Mouse (Mus musculus) lung, embryonic 15.5 days (tissue): ENCODE data around the gene AL732309.1. TPM values are rescaled to one million over a fixed set of nuclear protein-coding genes. Genes with fewer than 3 reads are reported as not detected.
A peak's percentile ranks its signal among the peaks of the same experiment; 100 is the strongest.

Experiments used
- ATAC-seq: fragments of 200-750 bp; cut with Nextera tagmentation; 2 replicates; pipeline ENCODE4 v1.8.0; 2017; ENCODE audit warnings: moderate number of reproducible peaks, borderline replicate concordance; ENCODE audit not compliant: low FRiP score, low TSS enrichment; ENCODE audit errors: extremely low read depth
- H3K27ac ChIP-seq: fragments of 300-500 bp; sonication (generic); 2 replicates; pipeline ENCODE4 v1.5.1; 2015; ENCODE audit warnings: moderate library complexity, mild to moderate bottlenecking, inconsistent platforms
- H3K27me3 ChIP-seq: fragments of 300-500 bp; sonication (generic); 2 replicates; pipeline ENCODE4 v1.6.1; 2015; ENCODE audit warnings: inconsistent platforms
- H3K36me3 ChIP-seq: fragments of 300-500 bp; sonication (generic); 2 replicates; pipeline ENCODE4 v1.6.1; 2015; ENCODE audit warnings: inconsistent platforms
- H3K4me1 ChIP-seq: fragments of 300-500 bp; sonication (generic); 2 replicates; pipeline ENCODE4 v1.6.1; 2015; ENCODE audit warnings: inconsistent platforms
- H3K4me2 ChIP-seq: fragments of 300-500 bp; sonication (generic); 2 replicates; pipeline ENCODE4 v1.6.1; 2015; ENCODE audit warnings: inconsistent platforms, mild to moderate bottlenecking, moderate library complexity
- H3K4me3 ChIP-seq: fragments of 300-500 bp; sonication (generic); 2 replicates; pipeline ENCODE4 v1.5.1; 2015; ENCODE audit warnings: mild to moderate bottlenecking, inconsistent platforms
- H3K9ac ChIP-seq: fragments of 300-500 bp; sonication (generic); 2 replicates; pipeline ENCODE4 v1.6.1; 2015; ENCODE audit warnings: inconsistent platforms
- H3K9me3 ChIP-seq: fragments of 300-500 bp; sonication (generic); 2 replicates; pipeline ENCODE4 v1.6.1; 2016; ENCODE audit warnings: inconsistent platforms
- WGBS: fragments of 180-500 bp; shearing (Covaris S2); methylation state at CpG from one replicate; pipeline ENCODE4 v1.1.7; 2015; 5-methylcytosine and 5-hydroxymethylcytosine counted together
- polyA plus RNA-seq: library from polyadenylated mRNA; unstranded; fragments of >200 nt; fragmentation: Nextera tagmentation; extraction: Ambion mirVana; gene quantifications from 2 replicates; pipeline ENCODE4 v1.2.1, GENCODE M21; 2015

Gene AL732309.1
- polyA plus RNA-seq, 1 experiment from 2014 or later: 5.0 TPM

DNA sequence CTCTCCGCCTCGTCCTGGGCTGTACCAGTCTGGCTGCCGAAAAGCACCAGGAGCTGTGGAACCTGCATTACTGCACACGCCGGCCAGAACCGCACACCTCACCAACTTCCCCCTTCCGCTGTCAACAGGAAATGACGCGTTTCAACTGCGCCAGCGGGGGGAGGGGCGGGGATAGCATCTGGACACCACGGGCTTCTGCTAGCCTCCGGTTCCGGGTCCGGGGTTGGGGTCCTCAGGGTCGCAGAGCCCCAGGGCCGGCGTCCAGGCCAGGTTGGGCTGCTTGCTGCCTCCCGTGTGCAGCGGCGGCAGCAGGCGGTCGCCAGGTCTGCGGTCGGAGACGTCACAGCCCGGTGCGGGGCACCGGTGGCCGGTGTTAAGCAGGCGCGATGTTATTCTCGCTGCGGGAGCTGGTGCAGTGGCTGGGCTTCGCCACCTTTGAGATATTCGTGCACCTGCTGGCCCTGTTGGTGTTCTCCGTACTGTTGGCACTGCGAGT lies 8.7 kb upstream of the AL732309.1 start, which contains the start of gene Tmem203:
Gene Tmem203, plus strand, starts transcription at position 156 of the 496 bp plus-strand sequence.
- peaks cover 12% of the 10 kb centered on the region; the same call in 1 of the 2 replicates for H3K36me3 ChIP-seq
- peak within 1 kb of the TSS; percentile 71 for H3K4me3 ChIP-seq
- peaks cover 21% of the 10 kb centered on the region for H3K4me1 ChIP-seq
- 0% methylated on average over 39 of the region's 39 CpGs for WGBS
- H3K9me3 ChIP-seq: no peaks in the 10 kb centered on the region
- peak within 1 kb of the TSS; percentile 54 for H3K27ac ChIP-seq
- ATAC-seq: peak; percentile 89
- peak within 1 kb of the TSS; percentile 93 for H3K4me2 ChIP-seq
- peak within 1 kb of the TSS; percentile 71 for H3K9ac ChIP-seq
- no peaks in the 10 kb centered on the region for H3K27me3 ChIP-seq

DNA sequence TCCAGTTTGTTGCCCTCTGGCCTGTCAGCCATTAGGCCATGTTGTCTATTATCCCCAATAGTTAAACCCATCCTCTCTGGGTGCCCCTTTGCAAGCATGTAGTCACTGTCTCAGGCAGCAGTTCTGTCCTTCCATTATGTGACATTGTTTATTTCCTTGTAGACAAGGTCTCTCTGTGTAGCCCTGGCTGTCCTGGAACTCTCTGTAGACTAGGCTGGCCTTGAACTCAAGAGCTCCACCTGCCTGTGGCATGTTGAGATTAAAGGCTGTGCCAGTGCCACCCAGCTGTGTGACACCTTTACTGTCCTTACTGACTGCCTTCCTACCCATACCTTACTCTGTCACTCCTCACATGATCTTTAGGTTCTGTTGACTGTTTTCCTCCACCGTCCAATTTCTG lies 5.7 kb upstream of the AL732309.1 start:
- peaks cover 21% of the 10 kb centered on the region for H3K4me1 ChIP-seq
- 89% methylated on average over 1 of the region's 1 CpGs for WGBS
- no peak for ATAC-seq
- peaks cover 34% of the 10 kb centered on the region; the same call in 1 of the 2 replicates for H3K36me3 ChIP-seq
- no peaks in the 10 kb centered on the region for H3K27me3 ChIP-seq
- H3K9me3 ChIP-seq: no peaks in the 10 kb centered on the region
- no peak overlapping the region for H3K27ac ChIP-seq
- H3K4me2 ChIP-seq: no peak overlapping the region
- H3K9ac ChIP-seq: no peak overlapping the region
- H3K4me3 ChIP-seq: no peak overlapping the region

DNA sequence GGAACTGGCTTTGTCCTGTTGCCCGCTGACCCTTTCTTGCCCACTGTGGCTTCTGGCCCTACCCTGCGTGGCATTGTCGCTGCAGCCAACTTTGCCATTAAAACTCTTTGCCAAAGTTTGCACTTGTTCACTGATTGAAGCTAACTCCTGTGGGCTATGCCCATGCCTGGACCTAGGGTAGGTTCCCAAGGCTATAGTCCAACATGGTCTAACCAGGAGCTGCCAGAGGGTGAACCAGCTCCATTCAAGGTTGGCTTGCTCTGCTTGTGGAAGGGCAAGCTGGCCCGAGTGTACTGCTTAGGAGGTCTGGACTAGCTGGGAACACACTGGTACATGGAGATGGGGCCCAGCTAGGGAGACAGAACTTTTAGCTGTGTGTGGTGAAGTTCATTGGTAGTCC lies 2.5 kb downstream of the AL732309.1 start:
- Histone ChIP-seq H3K36me3 (peaks cover 13% of the 10 kb centered on the region; the same call in 1 of the 2 replicates), H3K27ac (no peak overlapping the region), H3K9ac (no peak overlapping the region), H3K4me2 (no peak overlapping the region), H3K4me3 (no peak overlapping the region), H3K4me1 (peaks cover 27% of the 10 kb centered on the region), H3K27me3 (peaks cover 25% of the 10 kb centered on the region), H3K9me3 (no peaks in the 10 kb centered on the region)
- 82% methylated on average over 4 of the region's 4 CpGs for WGBS
- ATAC-seq: no peak

DNA sequence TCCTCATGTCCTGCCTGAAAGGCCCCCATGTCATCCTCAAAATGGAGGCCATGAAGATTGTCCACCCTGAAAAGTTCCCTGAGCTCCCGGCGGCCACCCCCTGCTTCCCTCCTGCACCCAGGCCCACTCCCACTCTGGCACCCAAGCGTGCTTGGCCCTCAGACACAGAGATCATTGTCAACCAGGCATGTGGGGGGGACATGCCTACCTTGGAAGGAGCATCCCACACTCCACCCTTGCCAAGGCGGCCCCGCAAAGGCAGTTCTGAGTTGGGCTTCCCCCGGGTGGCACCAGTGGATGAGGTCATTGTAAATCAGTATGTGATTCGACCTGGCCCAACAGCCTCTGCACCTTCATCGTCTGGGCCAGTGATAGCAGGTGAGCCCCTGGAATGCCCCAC lies 3.3 kb downstream of the AL732309.1 start:
- no peak for ATAC-seq
- H3K9ac ChIP-seq: no peak overlapping the region
- no peak overlapping the region for H3K4me2 ChIP-seq
- WGBS: 66% methylated on average over 8 of the region's 8 CpGs
- no peak overlapping the region for H3K27ac ChIP-seq
- H3K36me3 ChIP-seq: peaks cover 6% of the 10 kb centered on the region; the same call in 1 of the 2 replicates
- peaks cover 25% of the 10 kb centered on the region for H3K27me3 ChIP-seq
- H3K4me3 ChIP-seq: no peak overlapping the region
- H3K9me3 ChIP-seq: no peaks in the 10 kb centered on the region
- peaks cover 27% of the 10 kb centered on the region for H3K4me1 ChIP-seq

DNA sequence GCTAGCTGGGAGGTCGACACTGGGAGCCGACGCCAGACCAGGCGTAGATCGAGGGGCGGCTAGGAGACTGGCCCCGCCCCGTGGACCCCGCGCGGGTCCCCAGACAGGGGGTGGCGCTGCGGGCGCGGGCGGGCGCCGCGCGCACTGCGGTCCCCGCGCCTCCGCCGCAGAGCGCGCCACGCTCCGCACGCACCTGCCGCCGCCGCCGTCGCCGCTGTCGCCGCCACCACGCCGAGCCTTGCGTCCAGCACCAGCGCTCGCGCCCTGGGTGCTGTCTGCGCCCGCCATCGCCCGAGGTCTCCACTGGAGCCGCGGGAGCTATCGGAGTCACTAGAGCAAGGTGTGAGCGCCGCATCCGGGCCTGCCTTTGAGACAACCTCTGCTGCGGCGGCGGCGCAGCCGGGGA lies 4.6 kb downstream of the AL732309.1 start, which contains the start of the genes Rnf208 and Cysrt1:
Gene Rnf208, plus strand, starts transcription at position 155 of the 406 bp plus-strand sequence.
Gene Cysrt1, minus strand, starts transcription at position 352 of the 406 bp plus-strand sequence.
- H3K27ac ChIP-seq: no peak within 1 kb of the TSS
- WGBS: under 1% methylated on average over 34 of the region's 59 CpGs

DNA sequence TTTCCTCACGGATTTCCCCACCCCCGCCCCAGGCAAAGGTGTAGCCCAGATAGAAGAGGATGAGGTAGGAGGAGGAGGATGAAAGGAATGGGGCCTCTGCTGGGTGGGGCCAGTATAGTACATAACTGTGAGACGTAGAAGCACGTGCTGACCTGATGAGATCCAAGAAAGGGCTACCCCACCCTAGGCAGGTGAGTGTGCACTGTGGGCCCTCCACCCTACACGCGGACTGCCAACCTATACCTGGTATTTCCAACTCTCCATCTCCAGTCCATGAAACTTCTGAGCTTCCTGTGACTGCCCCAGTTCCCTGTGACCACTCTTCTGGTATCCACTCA lies 5.3 kb downstream of the AL732309.1 start:
- Histone ChIP-seq H3K27ac (no peak overlapping the region), H3K4me1 (peaks cover 27% of the 10 kb centered on the region), H3K4me3 (peak overlapping the region; percentile 50), H3K36me3 (no peaks in the 10 kb centered on the region), H3K9ac (no peak overlapping the region), H3K9me3 (no peaks in the 10 kb centered on the region), H3K27me3 (peaks cover 25% of the 10 kb centered on the region), H3K4me2 (peak overlapping the region; percentile 97)
- ATAC-seq: 0 out of 2 replicates have a peak, but pooled peaks have one; percentile 20
- WGBS: 12% methylated on average over 6 of the region's 6 CpGs

More for the DNA sequence above, 4.6 kb downstream of the AL732309.1 start, which contains the start of the genes Rnf208 and Cysrt1:
- Histone ChIP-seq H3K4me3 (peak within 1 kb of the TSS; percentile 50), H3K4me2 (peak within 1 kb of the TSS; percentile 97), H3K9me3 (no peaks in the 10 kb centered on the region), H3K27me3 (peaks cover 25% of the 10 kb centered on the region), H3K4me1 (peaks cover 27% of the 10 kb centered on the region), H3K36me3 (no peaks in the 10 kb centered on the region), H3K9ac (peak within 1 kb of the TSS; percentile 42)
- no peak for ATAC-seq

DNA sequence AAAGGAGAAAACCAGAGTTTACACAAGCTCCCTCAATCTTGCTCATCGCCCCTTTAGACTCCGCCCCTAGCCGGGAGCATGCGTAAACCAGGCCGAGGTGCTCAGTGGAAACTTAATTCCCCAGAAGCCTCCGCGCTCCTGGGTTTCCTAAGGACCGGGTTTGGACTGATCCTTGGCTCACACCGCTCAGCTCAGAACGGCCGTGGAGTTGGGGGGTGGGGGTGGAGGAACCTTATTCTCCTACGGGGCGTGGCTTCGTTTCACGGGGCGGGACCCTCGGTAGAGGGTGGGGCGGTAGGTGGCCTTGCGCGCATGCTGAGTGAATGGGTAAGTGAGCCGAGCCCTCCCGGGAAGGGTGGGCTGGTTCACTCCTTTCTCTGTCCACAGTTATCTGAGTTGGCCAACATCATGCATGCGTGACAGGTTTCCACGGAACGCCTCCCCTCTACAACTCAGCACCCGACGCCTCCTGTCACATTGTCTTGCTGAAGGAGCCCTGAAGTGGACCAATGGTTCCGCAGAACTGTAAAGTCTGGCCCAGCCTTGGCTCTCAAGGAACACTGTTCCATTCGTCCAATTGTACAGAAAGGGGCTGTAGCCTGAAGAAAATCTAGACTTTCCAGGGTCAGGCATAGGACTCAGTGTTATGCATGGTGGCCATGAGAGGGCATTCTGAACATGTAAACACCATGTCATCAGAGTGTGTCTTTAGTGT lies 5.8 kb downstream of the AL732309.1 start:
- ATAC-seq: peak; percentile 83
- H3K36me3 ChIP-seq: no peaks in the 10 kb centered on the region
- H3K27me3 ChIP-seq: peaks cover 30% of the 10 kb centered on the region
- peak overlapping the region; percentile 50 for H3K4me3 ChIP-seq
- H3K9me3 ChIP-seq: no peaks in the 10 kb centered on the region
- peak overlapping the region; percentile 97 for H3K4me2 ChIP-seq
- H3K9ac ChIP-seq: peak overlapping the region; percentile 23; the same call in 1 of the 2 replicates
- peak overlapping the region; percentile 22; the same call in 1 of the 2 replicates for H3K27ac ChIP-seq
- under 1% methylated on average over 29 of the region's 29 CpGs for WGBS
- H3K4me1 ChIP-seq: peaks cover 27% of the 10 kb centered on the region

DNA sequence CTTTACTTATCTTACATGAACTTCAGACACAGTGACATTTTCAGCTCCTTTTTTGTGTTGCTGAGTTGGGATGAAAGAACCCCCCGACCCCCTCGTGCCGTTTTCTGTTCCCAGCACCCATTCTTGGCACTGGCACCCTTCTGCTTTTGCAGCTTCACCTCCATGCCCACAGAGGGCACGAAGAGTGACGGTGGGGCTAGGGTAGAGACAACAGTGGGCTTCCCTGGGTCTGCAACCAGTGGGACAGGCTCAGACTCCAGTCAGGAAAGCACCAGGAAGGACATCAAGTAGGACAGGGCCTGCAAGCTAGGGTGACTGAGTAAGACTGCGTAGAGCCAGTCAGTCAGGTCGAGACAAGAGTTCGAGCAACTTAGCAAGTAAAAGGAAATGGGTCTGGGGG lies 6.4 kb downstream of the AL732309.1 start:
- peaks cover 32% of the 10 kb centered on the region for H3K27me3 ChIP-seq
- 0 out of 2 replicates have a peak overlapping the region, but pooled peaks have one; percentile 23 for H3K9ac ChIP-seq
- 0 out of 2 replicates have a peak, but pooled peaks have one; percentile 8 for ATAC-seq
- H3K4me2 ChIP-seq: peak overlapping the region; percentile 97
- H3K4me3 ChIP-seq: peak overlapping the region; percentile 50
- H3K27ac ChIP-seq: peak overlapping the region; percentile 22; the same call in 1 of the 2 replicates
- H3K9me3 ChIP-seq: no peaks in the 10 kb centered on the region
- peaks cover 27% of the 10 kb centered on the region for H3K4me1 ChIP-seq
- WGBS: 51% methylated on average over 8 of the region's 8 CpGs
- no peaks in the 10 kb centered on the region for H3K36me3 ChIP-seq

DNA sequence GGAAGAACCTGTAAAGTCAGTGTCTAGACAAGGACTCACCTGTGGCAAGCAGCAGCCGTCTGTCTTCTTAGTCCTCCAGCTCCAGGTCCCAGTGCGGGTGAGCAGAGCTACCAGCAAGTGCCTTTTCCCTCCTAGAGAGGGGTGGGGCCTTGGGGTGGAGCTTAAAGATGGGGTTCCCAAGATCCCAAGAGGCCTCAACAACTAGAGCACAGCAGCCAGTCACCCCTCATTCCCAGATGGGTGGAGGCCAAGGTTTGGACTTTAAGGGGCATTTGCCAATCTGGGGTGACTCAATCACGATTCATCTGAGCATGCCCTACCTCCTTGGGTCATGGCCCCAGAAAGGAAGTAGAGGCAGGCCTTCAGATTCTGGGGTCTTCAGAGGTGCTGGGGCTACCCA lies 6.9 kb downstream of the AL732309.1 start:
- no peak overlapping the region for H3K27ac ChIP-seq
- 81% methylated on average over 3 of the region's 3 CpGs for WGBS
- peaks cover 32% of the 10 kb centered on the region for H3K27me3 ChIP-seq
- no peak for ATAC-seq
- H3K4me2 ChIP-seq: no peak overlapping the region
- no peak overlapping the region for H3K4me3 ChIP-seq
- H3K9ac ChIP-seq: no peak overlapping the region
- no peaks in the 10 kb centered on the region for H3K36me3 ChIP-seq
- H3K4me1 ChIP-seq: peaks cover 27% of the 10 kb centered on the region
- H3K9me3 ChIP-seq: no peaks in the 10 kb centered on the region

DNA sequence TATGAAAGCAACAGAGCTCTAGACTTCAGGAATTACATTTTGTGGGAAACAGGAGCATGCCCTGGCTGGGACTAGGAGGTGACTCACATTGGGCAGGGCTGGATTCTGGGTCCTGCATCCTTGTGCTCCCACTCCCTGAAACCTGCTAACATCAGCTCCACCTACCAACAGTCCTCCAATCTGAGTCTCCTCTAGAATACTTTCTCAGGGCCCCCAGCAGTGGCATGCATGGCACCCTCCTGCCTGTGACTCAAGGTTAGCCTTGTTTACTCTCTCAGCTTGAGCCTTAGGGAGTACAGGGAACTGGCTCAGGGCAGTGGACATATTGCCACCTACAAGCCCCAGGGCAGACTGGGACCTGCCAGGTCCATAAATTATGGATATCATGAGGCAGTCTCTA lies 8.6 kb downstream of the AL732309.1 start:
- Histone ChIP-seq H3K4me3 (no peak overlapping the region), H3K27me3 (peaks cover 33% of the 10 kb centered on the region), H3K4me1 (peaks cover 27% of the 10 kb centered on the region), H3K36me3 (no peaks in the 10 kb centered on the region), H3K27ac (no peak overlapping the region), H3K4me2 (no peak overlapping the region), H3K9me3 (no peaks in the 10 kb centered on the region), H3K9ac (no peak overlapping the region)
- ATAC-seq: no peak

DNA sequence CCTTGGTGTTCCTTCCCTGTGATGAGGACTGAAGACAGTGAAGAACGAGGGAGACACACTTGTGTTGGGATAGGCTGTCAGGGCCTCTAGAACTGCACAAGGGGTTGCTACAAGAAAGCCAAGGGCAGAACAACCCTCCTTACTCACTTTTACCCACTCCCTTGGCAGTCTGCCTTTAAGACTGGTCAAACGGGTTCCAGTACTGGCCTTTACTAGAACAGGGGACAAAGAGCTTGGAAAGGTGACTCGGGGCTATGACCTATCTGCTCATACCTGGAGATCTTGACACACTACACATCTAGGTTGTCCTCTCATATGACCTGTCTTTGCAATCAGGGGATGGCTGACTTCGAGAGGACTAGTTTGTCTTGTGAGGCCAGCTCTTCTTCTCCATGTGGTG lies 9.1 kb downstream of the AL732309.1 start:
- Histone ChIP-seq H3K27ac (no peak overlapping the region), H3K4me2 (no peak overlapping the region), H3K4me3 (no peak overlapping the region), H3K9me3 (no peaks in the 10 kb centered on the region), H3K4me1 (peaks cover 22% of the 10 kb centered on the region), H3K27me3 (peaks cover 31% of the 10 kb centered on the region), H3K36me3 (no peaks in the 10 kb centered on the region), H3K9ac (no peak overlapping the region)
- 41% methylated on average over 4 of the region's 4 CpGs for WGBS
- ATAC-seq: no peak

DNA sequence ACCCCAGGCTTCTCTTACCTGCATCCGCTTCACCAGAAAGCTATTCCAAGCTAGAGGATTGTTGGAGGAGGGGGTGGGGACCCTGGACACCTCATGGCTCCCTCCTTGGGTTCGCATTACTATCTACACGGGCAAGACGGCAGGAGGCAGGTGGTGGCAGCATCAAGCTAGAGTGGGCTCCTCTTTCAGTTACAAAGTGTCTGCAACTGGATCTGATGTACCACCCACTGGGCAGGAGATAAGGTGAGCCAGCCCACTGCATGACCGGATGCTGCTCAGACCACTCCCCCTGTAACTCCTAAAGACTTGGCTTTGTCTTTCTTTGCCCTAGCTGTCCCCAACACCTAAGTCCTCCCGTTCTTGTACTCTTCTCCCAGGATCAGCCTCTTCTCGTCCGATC lies 10.0 kb downstream of the AL732309.1 start, which contains the start of gene Rnf224:
Gene Rnf224, minus strand, starts transcription at position 174 of the 400 bp plus-strand sequence.
- H3K9ac ChIP-seq: no peak within 1 kb of the TSS
- no peak within 1 kb of the TSS for H3K4me3 ChIP-seq
- no peaks in the 10 kb centered on the region for H3K9me3 ChIP-seq
- H3K36me3 ChIP-seq: no peaks in the 10 kb centered on the region
- WGBS: 23% methylated on average over 8 of the region's 8 CpGs
- no peak within 1 kb of the TSS for H3K4me2 ChIP-seq
- H3K27me3 ChIP-seq: peaks cover 23% of the 10 kb centered on the region
- H3K4me1 ChIP-seq: peaks cover 13% of the 10 kb centered on the region
- no peak within 1 kb of the TSS for H3K27ac ChIP-seq
- no peak for ATAC-seq
